Mouse (Mus musculus) adipocyte (in vitro differentiated cells): ENCODE data around the gene Gm4724.
"Not testable (repeated sequence)": the region's sequence is repeated elsewhere in the genome, so short reads cannot be mapped to it uniquely, and the experiment has no call there.

Experiments
- DNase-seq: peaks from one replicate; pipeline ENCODE4 v3.0.0-alpha.2; 2016; ENCODE audit warnings: low spot score

Gm4724 gene

GRCm38 (mm10) chr2:175435707-175436106 lies at the start of gene Gm4724:
Gm4724 (minus strand) TSS chr2:175435807.
- not testable (repeated sequence) for DNase-seq

- not testable (repeated sequence) for DNase-seq
These were observed 34.1 kb upstream of the Gm4724 start, which contains the start of gene Zfp965 for GRCm38 (mm10) chr2:175469685-175470084. Zfp965 (plus strand) TSS chr2:175469985.
